Mouse (Mus musculus): ENCODE measurements around the gene Gpa33.

The Gpa33 gene

DNA sequence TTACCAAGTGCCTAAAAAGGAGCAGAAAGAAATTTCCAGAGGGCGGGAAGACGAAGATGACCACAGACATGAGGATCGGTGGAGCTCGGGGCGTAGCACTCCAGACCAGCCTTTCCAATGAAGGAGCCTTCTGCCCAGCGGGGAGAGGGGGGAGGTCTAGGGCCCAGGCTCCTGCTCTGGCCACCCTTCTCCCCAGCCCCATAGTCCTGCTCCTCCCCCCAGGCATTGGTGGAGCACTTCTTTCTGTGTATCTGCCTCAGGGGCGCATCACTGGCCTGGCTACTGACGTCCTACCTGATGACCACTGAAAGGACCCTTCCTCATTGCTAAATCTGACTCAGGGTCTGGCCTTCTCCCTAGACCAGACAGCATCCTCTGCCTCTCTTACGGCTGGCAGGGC, 35.1 kb downstream of the Gpa33 start:
- DNase-seq (ENCODE audit: low spot score): no peak

GRCm38 (mm10) chr1:166167405-166167804, 37.4 kb downstream of the Gpa33 start:
- DNase-seq (ENCODE audit: low spot score): no peak

- no peak for DNase-seq (ENCODE audit: low spot score)
Measured at GRCm38 (mm10) chr1:166168017-166168416, 38.0 kb downstream of the Gpa33 start.

DNA sequence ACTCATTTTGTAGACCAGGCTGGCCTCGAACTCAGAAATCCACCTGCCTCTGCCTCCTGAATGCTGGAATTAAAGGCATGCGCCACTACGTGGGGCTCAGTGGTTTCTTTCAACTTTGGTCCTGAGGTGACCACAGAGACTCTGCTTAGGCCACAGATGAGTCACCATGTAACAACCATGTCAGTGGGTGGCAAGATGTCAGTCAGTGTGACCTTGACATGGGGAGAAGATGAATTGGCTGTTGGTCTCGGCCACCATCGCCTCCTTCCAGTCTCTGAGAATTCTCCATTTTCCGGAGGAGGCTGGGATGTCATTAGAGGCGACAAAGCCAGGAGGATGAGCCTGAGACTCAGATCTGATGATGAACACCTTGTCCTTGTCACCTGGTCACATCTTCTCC, 39.7 kb downstream of the Gpa33 start:
- DNase-seq (ENCODE audit: low spot score): no peak

DNA sequence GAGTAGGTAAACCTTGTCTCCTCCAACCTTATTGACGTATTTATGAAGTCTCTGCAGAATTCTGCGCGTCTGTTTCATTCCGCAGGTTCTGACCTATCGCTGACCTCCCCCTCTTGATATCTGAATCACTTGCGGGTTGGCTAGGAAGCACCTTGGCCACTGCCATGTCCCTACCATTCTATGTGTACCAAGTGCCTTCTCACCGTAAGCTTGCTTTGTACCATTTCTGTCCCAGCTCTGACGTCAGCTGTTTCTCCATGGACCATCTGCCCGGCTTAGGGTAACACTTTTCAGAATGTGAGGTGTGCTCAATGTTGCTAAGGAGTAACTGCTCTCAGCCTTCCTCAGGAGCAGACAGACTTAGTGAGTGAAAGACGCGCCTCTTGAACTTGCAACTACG, 40.8 kb downstream of the Gpa33 start:
- no peak for DNase-seq (ENCODE audit: low spot score)

DNA sequence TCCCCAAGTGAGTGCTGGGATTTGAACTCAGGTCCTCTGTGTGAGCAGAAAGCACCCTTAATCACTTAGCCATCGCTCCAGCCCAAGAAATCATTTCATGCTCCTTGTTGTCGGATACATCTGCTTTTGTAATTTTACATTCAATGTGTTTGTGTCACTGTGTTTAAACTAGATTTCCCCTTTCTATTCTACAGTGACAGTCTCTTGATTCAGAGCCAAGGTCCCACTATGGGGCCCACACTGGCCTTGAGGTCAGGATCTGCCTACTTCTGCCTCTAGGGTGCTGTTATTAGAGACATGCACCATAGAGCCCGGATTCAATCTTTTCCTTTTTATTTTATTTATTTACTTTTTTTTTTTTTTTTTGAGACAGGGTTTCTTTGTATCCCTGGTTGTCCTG, 43.0 kb downstream of the Gpa33 start:
- no peak for DNase-seq (ENCODE audit: low spot score)

- no peak for DNase-seq (ENCODE audit: low spot score)
Measured at GRCm38 (mm10) chr1:166173621-166174020, 43.6 kb downstream of the Gpa33 start.

DNA sequence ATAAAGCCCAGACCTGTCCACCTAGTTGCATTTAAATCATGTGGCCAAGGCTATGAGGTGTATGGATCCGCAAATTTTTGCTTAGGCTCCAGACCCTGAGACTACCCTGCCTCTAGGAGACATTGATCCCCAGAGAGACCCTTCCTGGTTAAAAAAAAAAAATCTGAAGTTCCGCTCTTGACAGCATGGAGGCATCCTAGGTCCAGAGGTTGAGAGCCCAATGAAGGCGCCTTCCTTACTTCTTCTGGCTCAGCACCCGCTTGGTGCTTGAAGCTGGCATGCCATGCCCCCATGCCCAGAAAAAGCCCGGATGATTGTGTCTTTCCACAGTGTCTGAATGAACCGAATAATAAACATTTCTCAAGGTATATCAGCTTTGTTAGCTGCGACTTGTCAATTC, 51.5 kb downstream of the Gpa33 start:
- DNase-seq (ENCODE audit: low spot score): no peak

- DNase-seq (ENCODE audit: low spot score): no peak
Measured at GRCm38 (mm10) chr1:166182952-166183627, 53.1 kb downstream of the Gpa33 start.

GRCm38 (mm10) chr1:166184391-166185229, 54.6 kb downstream of the Gpa33 start:
- DNase-seq (ENCODE audit: low spot score): no peak

GRCm38 (mm10) chr1:166185357-166185756, 55.3 kb downstream of the Gpa33 start:
- DNase-seq (ENCODE audit: low spot score): no peak

DNA sequence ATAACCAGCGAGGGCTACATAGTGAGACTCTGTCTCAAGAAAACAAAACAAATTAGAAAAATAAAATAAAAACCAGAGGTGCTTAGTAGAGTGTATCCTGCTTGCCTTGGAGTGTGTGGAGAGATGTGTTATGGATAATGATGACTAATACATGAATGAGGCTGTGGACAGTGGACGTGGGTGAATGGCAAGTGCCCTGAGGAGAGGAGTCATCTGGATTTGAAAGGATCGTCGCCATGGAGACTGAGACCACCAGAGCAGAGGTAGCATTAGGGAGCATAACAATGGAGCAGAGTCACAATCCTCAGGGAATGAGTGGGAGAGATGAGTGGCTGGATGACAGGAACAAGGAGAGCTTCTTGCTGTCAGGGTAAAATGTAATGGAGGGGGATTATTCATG, 59.8 kb downstream of the Gpa33 start:
- DNase-seq (ENCODE audit: low spot score): no peak

GRCm38 (mm10) chr1:166204171-166204570, 74.1 kb downstream of the Gpa33 start:
- no peak for DNase-seq (ENCODE audit: low spot score)

DNA sequence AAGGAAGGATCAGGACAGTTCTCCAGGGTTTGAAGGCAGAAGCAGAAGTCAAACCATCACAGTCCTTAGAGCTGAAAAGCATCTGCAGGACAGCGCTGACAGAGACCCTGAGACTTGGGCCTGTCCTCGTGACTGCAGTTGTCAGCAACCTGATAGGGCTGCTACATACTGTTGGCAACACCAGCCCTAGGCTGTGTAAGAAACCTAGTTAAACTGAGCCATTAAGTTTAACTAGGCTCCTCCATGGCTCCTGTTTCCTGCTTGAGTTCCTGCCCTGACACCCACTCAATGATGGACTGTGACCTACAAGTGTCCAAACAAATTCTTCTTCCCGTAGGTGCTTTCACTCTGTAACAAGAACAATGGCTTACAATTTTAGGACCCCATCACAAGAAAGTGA, 75.1 kb downstream of the Gpa33 start:
- no peak for DNase-seq (ENCODE audit: low spot score)

GRCm38 (mm10) chr1:166209371-166209770, 79.3 kb downstream of the Gpa33 start:
- DNase-seq (ENCODE audit: low spot score): no peak

GRCm38 (mm10) chr1:166214181-166214580, 84.1 kb downstream of the Gpa33 start:
- DNase-seq (ENCODE audit: low spot score): no peak
